Mouse (Mus musculus) megakaryocyte, embryonic 14.5 days (primary cell): ENCODE measurements around the gene Slc46a1. TPM values are rescaled to one million over a fixed set of nuclear protein-coding genes. Genes with fewer than 3 reads are reported as not detected.

Source experiments
- H3K27me3 ChIP-seq: replicated peaks from 2 replicates; pipeline ENCODE3; 2012; ENCODE audit warnings: inconsistent platforms
- H3K36me3 ChIP-seq: replicated peaks from 2 replicates; pipeline ENCODE3; 2012; ENCODE audit warnings: low read length, inconsistent platforms, mixed read lengths
- H3K4me1 ChIP-seq: 2 replicates; pipeline ENCODE4 v1.6.1; 2012; ENCODE audit warnings: inconsistent platforms
- H3K4me3 ChIP-seq: replicated peaks from 2 replicates; pipeline ENCODE3; 2012; ENCODE audit warnings: moderate library complexity, mild to moderate bottlenecking, inconsistent platforms
- H3K9me3 ChIP-seq: 2 replicates; pipeline ENCODE4 v1.6.1; 2012; ENCODE audit warnings: inconsistent platforms
- FLI1 ChIP-seq: IDR thresholded peaks from 2 replicates; pipeline ENCODE4 v1.6.1; 2012; ENCODE audit warnings: low read length, inconsistent platforms, mixed read lengths
- GATA1 ChIP-seq: IDR thresholded peaks from 3 replicates; pipeline ENCODE4 v1.6.1; 2012; ENCODE audit warnings: mixed read lengths, low read length, inconsistent platforms, borderline replicate concordance
- polyA plus RNA-seq: library from polyadenylated mRNA; stranded (reverse); fragments of >175 nt; gene quantifications from 2 replicates; pipeline ENCODE4 v1.2.3, GENCODE M21; 2012; ENCODE audit warnings: low replicate concordance; ENCODE audit not compliant: insufficient read depth

Slc46a1 gene
- polyA plus RNA-seq, 1 experiment: 0.18 TPM

- Histone ChIP-seq H3K4me1 (peaks cover 36% of the 10 kb centered on the region), H3K36me3 (peaks cover 67% of the 10 kb centered on the region), H3K9me3 (no peaks in the 10 kb centered on the region), H3K27me3 (no peaks in the 10 kb centered on the region), H3K4me3 (no peak overlapping the region)
- TF ChIP-seq FLI1: no peak
- TF ChIP-seq GATA1: no peak
These were observed 50.2 kb downstream of the Slc46a1 start for GRCm38 (mm10) chr11:78515549-78516325.

- TF ChIP-seq GATA1 (no peak), FLI1 (no peak)
- Histone ChIP-seq H3K4me1 (peaks cover 17% of the 10 kb centered on the region), H3K36me3 (peaks cover 94% of the 10 kb centered on the region), H3K9me3 (no peaks in the 10 kb centered on the region), H3K4me3 (no peak overlapping the region), H3K27me3 (no peaks in the 10 kb centered on the region)
These were observed 53.4 kb downstream of the Slc46a1 start for GRCm38 (mm10) chr11:78518931-78519330.

Other genes with a start within 250 kb of the Slc46a1 start
- 13.1 and 13.3 TPM in 2 replicates for gene Sdf2, start 220.0 kb upstream of the Slc46a1 start, polyA plus RNA-seq
- gene Supt6, start 219.7 kb upstream of the Slc46a1 start, polyA plus RNA-seq: 95.6 and 155 TPM in 2 replicates
- 17.1 and 39.7 TPM in 2 replicates for gene 2610507B11Rik, start 203.9 kb upstream of the Slc46a1 start, polyA plus RNA-seq
- not detected in 2 replicates for gene BC030499, start 174.9 kb upstream of the Slc46a1 start, polyA plus RNA-seq
- gene Spag5, start 164.2 kb upstream of the Slc46a1 start, polyA plus RNA-seq: 16.9 and 30.9 TPM in 2 replicates
- 25.1 and 40.6 TPM in 2 replicates for gene Aldoc, start 142.7 kb upstream of the Slc46a1 start, polyA plus RNA-seq
- 53.1 and 73.7 TPM in 2 replicates for gene Pigs, start 137.3 kb upstream of the Slc46a1 start, polyA plus RNA-seq
- 319 and 574 TPM in 2 replicates for gene Unc119, start 122.2 kb upstream of the Slc46a1 start, polyA plus RNA-seq
- gene Foxn1, start 79.1 kb upstream of the Slc46a1 start, polyA plus RNA-seq: not detected in 2 replicates
- 0.07 TPM in 1 of 2 replicates, not detected in the other for gene Slc13a2, start 43.5 kb upstream of the Slc46a1 start, polyA plus RNA-seq
- 0.40 TPM in 1 of 2 replicates, not detected in the other for gene Sarm1, start 32.1 kb downstream of the Slc46a1 start, polyA plus RNA-seq
- gene Vtn, start 33.4 kb downstream of the Slc46a1 start, polyA plus RNA-seq: not detected in 2 replicates
- gene Sebox, start 37.8 kb downstream of the Slc46a1 start, polyA plus RNA-seq: not detected in 2 replicates
- 12.0 and 12.6 TPM in 2 replicates for gene Tmem199, start 46.5 kb downstream of the Slc46a1 start, polyA plus RNA-seq
- gene Poldip2, start 46.5 kb downstream of the Slc46a1 start, polyA plus RNA-seq: 1.8 and 16.7 TPM in 2 replicates
- 0.68 TPM in 1 of 2 replicates, not detected in the other for gene Tnfaip1, start 70.6 kb downstream of the Slc46a1 start, polyA plus RNA-seq
- gene Ift20, start 70.7 kb downstream of the Slc46a1 start, polyA plus RNA-seq: 104 and 119 TPM in 2 replicates
- 24.2 and 39.2 TPM in 2 replicates for gene Tmem97, start 85.1 kb downstream of the Slc46a1 start, polyA plus RNA-seq
- 18.4 and 67.9 TPM in 2 replicates for gene Nlk, start 231.7 kb downstream of the Slc46a1 start, polyA plus RNA-seq